Mouse (Mus musculus): ENCODE measurements at regions not wholly inside any gene's neighbourhood (a gene's known extent, or its start where the extent isn't known, plus 50 kb on each side); places are given as distances from the start of the nearest gene placed in this dataset.

DNA sequence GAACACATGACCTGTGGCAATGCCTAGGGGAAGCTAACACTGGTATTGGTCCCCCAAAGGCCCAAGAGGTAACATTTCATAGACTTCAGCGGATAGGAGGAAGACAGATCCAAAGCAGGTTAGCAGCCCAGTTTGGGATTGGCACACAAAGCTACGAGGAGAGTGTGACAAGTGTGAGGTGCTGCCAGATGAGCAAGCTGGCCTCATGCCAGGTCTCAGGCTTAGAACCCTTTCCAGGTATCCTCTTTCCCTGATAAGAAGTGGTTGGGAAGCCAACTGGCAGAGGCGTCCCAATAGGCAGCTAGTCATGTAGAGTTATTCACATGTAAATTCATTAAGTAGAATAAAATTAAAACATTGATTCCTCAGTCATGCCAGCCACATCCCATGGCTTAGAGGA lies 112.3 kb upstream of the Ntm start:
- TF ChIP-seq EP300 (IDR thresholded peaks at IDR 0.05; ENCODE audit: low read depth) = no peak
- TF ChIP-seq CTCF (IDR thresholded peaks at IDR 0.05; ENCODE audit: low read depth) = no peak
- H3K4me2 ChIP-seq (ENCODE audit: low read depth, low read length) = no peak overlapping the region
- 51% methylated on average over 3 of the region's 3 CpGs for WGBS

GRCm38 (mm10) chr9:30076006-30076405 lies 113.1 kb upstream of the Ntm start:
- no peaks in the 10 kb centered on the region for H3K9me3 ChIP-seq (replicated peaks; ENCODE audit: control insufficient read depth, low read length)
- H3K9ac ChIP-seq (replicated peaks; ENCODE audit: low read depth, low read length) = no peak overlapping the region
- H3K4me3 ChIP-seq (ENCODE audit: low read depth, low read length) = no peak overlapping the region
- no peak overlapping the region for H3K4me2 ChIP-seq (ENCODE audit: low read depth, low read length)
- DNase-seq (ENCODE audit: low spot score) (no peak), ATAC-seq (ENCODE audit: insufficient read depth, low read depth) (no peak)
- H3K27ac ChIP-seq (ENCODE audit: low read depth) = no peak overlapping the region
- 91% methylated on average over 6 of the region's 6 CpGs for WGBS
- no peak for TF ChIP-seq EP300 (IDR thresholded peaks at IDR 0.05; ENCODE audit: low read depth)
- no peak for TF ChIP-seq CTCF (IDR thresholded peaks at IDR 0.05; ENCODE audit: low read depth)
- no peaks in the 10 kb centered on the region for H3K4me1 ChIP-seq (ENCODE audit: control insufficient read depth, insufficient read depth)
- H3K27me3 ChIP-seq (ENCODE audit: control insufficient read depth, insufficient read depth, low read length) = no peaks in the 10 kb centered on the region
- no peaks in the 10 kb centered on the region for H3K36me3 ChIP-seq (replicated peaks; ENCODE audit: control insufficient read depth, insufficient read depth, low read length)

More for the DNA sequence above, 112.3 kb upstream of the Ntm start:
- DNase-seq (ENCODE audit: low spot score) (no peak), ATAC-seq (ENCODE audit: insufficient read depth, low read depth) (no peak)
- Histone ChIP-seq H3K36me3 (replicated peaks; ENCODE audit: control insufficient read depth, insufficient read depth, low read length) (no peaks in the 10 kb centered on the region), H3K27ac (ENCODE audit: low read depth) (no peak overlapping the region), H3K9ac (replicated peaks; ENCODE audit: low read depth, low read length) (no peak overlapping the region), H3K9me3 (replicated peaks; ENCODE audit: control insufficient read depth, low read length) (no peaks in the 10 kb centered on the region), H3K4me3 (ENCODE audit: low read depth, low read length) (no peak overlapping the region), H3K4me1 (ENCODE audit: control insufficient read depth, insufficient read depth) (no peaks in the 10 kb centered on the region), H3K27me3 (ENCODE audit: control insufficient read depth, insufficient read depth, low read length) (no peaks in the 10 kb centered on the region)

GRCm38 (mm10) chr9:30076482-30076881 lies 113.5 kb upstream of the Ntm start:
- Histone ChIP-seq H3K4me1 (ENCODE audit: control insufficient read depth, insufficient read depth) (no peaks in the 10 kb centered on the region), H3K36me3 (replicated peaks; ENCODE audit: control insufficient read depth, insufficient read depth, low read length) (no peaks in the 10 kb centered on the region), H3K4me2 (ENCODE audit: low read depth, low read length) (no peak overlapping the region), H3K4me3 (ENCODE audit: low read depth, low read length) (no peak overlapping the region), H3K27me3 (ENCODE audit: control insufficient read depth, insufficient read depth, low read length) (no peaks in the 10 kb centered on the region), H3K27ac (ENCODE audit: low read depth) (no peak overlapping the region), H3K9me3 (replicated peaks; ENCODE audit: control insufficient read depth, low read length) (no peaks in the 10 kb centered on the region), H3K9ac (replicated peaks; ENCODE audit: low read depth, low read length) (no peak overlapping the region)
- DNase-seq (ENCODE audit: low spot score) (no peak), ATAC-seq (ENCODE audit: insufficient read depth, low read depth) (no peak)
- WGBS = 36% methylated on average over 3 of the region's 3 CpGs
- TF ChIP-seq CTCF (IDR thresholded peaks at IDR 0.05; ENCODE audit: low read depth) (no peak), EP300 (IDR thresholded peaks at IDR 0.05; ENCODE audit: low read depth) (no peak)

- ATAC-seq (ENCODE audit: insufficient read depth, low read depth) (no peak), DNase-seq (ENCODE audit: low spot score) (no peak)
- H3K9me3 ChIP-seq (replicated peaks; ENCODE audit: control insufficient read depth, low read length) = no peaks in the 10 kb centered on the region
- no peaks in the 10 kb centered on the region for H3K36me3 ChIP-seq (replicated peaks; ENCODE audit: control insufficient read depth, insufficient read depth, low read length)
- TF ChIP-seq EP300 (IDR thresholded peaks at IDR 0.05; ENCODE audit: low read depth) (no peak), CTCF (IDR thresholded peaks at IDR 0.05; ENCODE audit: low read depth) (no peak)
- no peaks in the 10 kb centered on the region for H3K4me1 ChIP-seq (ENCODE audit: control insufficient read depth, insufficient read depth)
- no peak overlapping the region for H3K4me2 ChIP-seq (ENCODE audit: low read depth, low read length)
- no peak overlapping the region for H3K27ac ChIP-seq (ENCODE audit: low read depth)
- H3K4me3 ChIP-seq (ENCODE audit: low read depth, low read length) = no peak overlapping the region
- WGBS = 33% methylated on average over 6 of the region's 6 CpGs
- H3K9ac ChIP-seq (replicated peaks; ENCODE audit: low read depth, low read length) = no peak overlapping the region
- H3K27me3 ChIP-seq (ENCODE audit: control insufficient read depth, insufficient read depth, low read length) = no peaks in the 10 kb centered on the region
These were observed 139.0 kb upstream of the Ntm start for GRCm38 (mm10) chr9:30101942-30102341.

DNA sequence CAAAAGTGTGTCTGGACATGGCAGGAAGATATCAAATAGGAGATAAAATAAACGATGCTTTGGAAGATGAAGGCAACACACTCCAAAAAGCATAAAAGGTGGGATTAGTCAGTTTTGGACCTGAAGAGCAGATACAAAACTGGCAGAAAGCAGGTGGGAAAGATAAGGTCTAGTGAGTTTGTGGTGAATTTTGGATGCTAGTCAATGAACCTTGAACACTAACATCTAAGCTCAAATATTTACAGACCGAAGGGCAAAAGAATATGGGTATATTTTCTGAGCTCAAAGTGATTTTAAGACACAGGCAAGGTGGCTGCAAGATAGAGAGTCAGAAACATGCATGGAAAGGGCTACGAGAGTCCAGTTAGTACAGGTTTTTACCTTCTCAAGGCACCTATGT lies 159.4 kb upstream of the Ntm start:
- Histone ChIP-seq H3K27me3 (ENCODE audit: control insufficient read depth, insufficient read depth, low read length) (no peaks in the 10 kb centered on the region), H3K4me2 (ENCODE audit: low read depth, low read length) (no peak overlapping the region), H3K36me3 (replicated peaks; ENCODE audit: control insufficient read depth, insufficient read depth, low read length) (no peaks in the 10 kb centered on the region), H3K4me1 (ENCODE audit: control insufficient read depth, insufficient read depth) (no peaks in the 10 kb centered on the region), H3K27ac (ENCODE audit: low read depth) (no peak overlapping the region), H3K9me3 (replicated peaks; ENCODE audit: control insufficient read depth, low read length) (no peaks in the 10 kb centered on the region), H3K4me3 (ENCODE audit: low read depth, low read length) (no peak overlapping the region), H3K9ac (replicated peaks; ENCODE audit: low read depth, low read length) (no peak overlapping the region)
- WGBS = 71% methylated on average over 3 of the region's 3 CpGs
- ATAC-seq (ENCODE audit: insufficient read depth, low read depth) (no peak), DNase-seq (ENCODE audit: low spot score) (no peak)
- TF ChIP-seq EP300 (IDR thresholded peaks at IDR 0.05; ENCODE audit: low read depth) (no peak), CTCF (IDR thresholded peaks at IDR 0.05; ENCODE audit: low read depth) (no peak)

DNA sequence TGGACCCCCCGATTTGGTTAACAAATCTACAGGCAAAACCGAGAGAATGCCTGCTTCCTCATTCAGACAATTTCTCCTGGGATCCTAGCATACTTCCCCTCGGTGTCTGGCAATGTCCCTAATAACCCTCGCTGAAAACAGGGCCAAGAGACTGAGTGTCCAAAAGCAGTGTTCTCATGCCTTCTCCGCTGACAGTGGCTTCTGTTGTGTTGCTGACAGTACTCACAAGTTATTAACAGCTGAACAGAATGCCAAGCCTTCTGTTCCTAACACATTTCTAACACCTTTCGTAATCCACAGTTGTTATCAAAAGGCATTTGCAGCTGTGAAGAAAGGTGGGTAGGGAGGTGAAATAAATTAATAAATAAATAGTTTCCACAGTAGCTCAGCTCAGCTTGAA lies 166.2 kb upstream of the Ntm start:
- ATAC-seq (ENCODE audit: insufficient read depth, low read depth) = no peak
- TF ChIP-seq CTCF (IDR thresholded peaks at IDR 0.05; ENCODE audit: low read depth) (no peak), EP300 (IDR thresholded peaks at IDR 0.05; ENCODE audit: low read depth) (no peak)
- WGBS = 36% methylated on average over 6 of the region's 6 CpGs
- Histone ChIP-seq H3K27ac (ENCODE audit: low read depth) (peak overlapping the region; percentile 25; the same call in 1 of the 2 replicates), H3K36me3 (replicated peaks; ENCODE audit: control insufficient read depth, insufficient read depth, low read length) (no peaks in the 10 kb centered on the region), H3K9ac (replicated peaks; ENCODE audit: low read depth, low read length) (no peak overlapping the region), H3K4me1 (ENCODE audit: control insufficient read depth, insufficient read depth) (0 out of 2 replicates have a peak, but pooled peaks cover 3% of the 10 kb centered on the region), H3K27me3 (ENCODE audit: control insufficient read depth, insufficient read depth, low read length) (no peaks in the 10 kb centered on the region), H3K4me3 (ENCODE audit: low read depth, low read length) (no peak overlapping the region), H3K9me3 (replicated peaks; ENCODE audit: control insufficient read depth, low read length) (no peaks in the 10 kb centered on the region), H3K4me2 (ENCODE audit: low read depth, low read length) (no peak overlapping the region)
- DNase-seq (ENCODE audit: low spot score) = peak; percentile 23
